Mouse (Mus musculus): ENCODE measurements around the gene Myo16. TPM values are rescaled to one million over a fixed set of nuclear protein-coding genes. Genes with fewer than 3 reads are reported as not detected.

Myo16 gene
- polyA plus RNA-seq, 1 experiment from 2014 or later, result 0.81 TPM

DNA sequence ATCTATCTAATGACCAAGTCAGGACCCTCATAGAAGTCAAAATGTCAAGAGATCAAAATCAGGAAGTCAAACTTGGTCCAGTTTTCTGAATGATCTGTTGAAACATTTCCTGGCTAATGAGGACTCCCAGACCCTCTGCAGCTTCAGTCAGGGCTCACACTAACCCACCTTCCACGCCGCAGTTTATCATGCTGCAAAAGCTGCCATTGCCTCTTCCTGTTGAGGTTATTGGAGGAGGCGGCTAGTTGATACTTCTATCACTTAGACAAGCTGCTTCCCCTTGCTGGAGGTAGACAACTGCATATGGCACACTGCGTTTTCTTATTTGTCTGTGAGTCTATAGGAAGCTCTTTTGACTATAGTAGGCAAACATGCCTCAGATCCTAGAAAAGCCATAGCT, 116.4 kb downstream of the Myo16 start:
- 88% methylated on average over 4 of the region's 4 CpGs for WGBS
- Histone ChIP-seq H3K27me3 (ENCODE audit: control insufficient read depth, insufficient read depth, low read length) (no peaks in the 10 kb centered on the region), H3K4me3 (ENCODE audit: low read depth, low read length) (no peak overlapping the region), H3K27ac (replicated peaks; ENCODE audit: low read depth, low read length) (no peak overlapping the region), H3K9ac (replicated peaks; ENCODE audit: low read length) (no peak overlapping the region), H3K36me3 (replicated peaks; ENCODE audit: control insufficient read depth, insufficient read depth, low read depth, low read length) (no peaks in the 10 kb centered on the region), H3K9me3 (replicated peaks; ENCODE audit: control insufficient read depth, low read length) (no peaks in the 10 kb centered on the region), H3K4me2 (ENCODE audit: low read depth, low read length) (no peak overlapping the region), H3K4me1 (ENCODE audit: control insufficient read depth, insufficient read depth, low read length) (no peaks in the 10 kb centered on the region)
- no peak for ATAC-seq (replicated peaks; ENCODE audit: insufficient number of reproducible peaks, low FRiP score, low TSS enrichment, low read depth)
- DNase-seq (ENCODE audit: low spot score), result no peak

GRCm38 (mm10) chr8:10292600-10292999, 138.9 kb downstream of the Myo16 start:
- no peaks in the 10 kb centered on the region for H3K4me1 ChIP-seq (ENCODE audit: control insufficient read depth, insufficient read depth, low read length)
- DNase-seq (ENCODE audit: low spot score) (no peak), ATAC-seq (replicated peaks; ENCODE audit: insufficient number of reproducible peaks, low FRiP score, low TSS enrichment, low read depth) (no peak)
- 66% methylated on average over 4 of the region's 4 CpGs for WGBS
- no peaks in the 10 kb centered on the region for H3K9me3 ChIP-seq (replicated peaks; ENCODE audit: control insufficient read depth, low read length)
- H3K27ac ChIP-seq (replicated peaks; ENCODE audit: low read depth, low read length), result no peak overlapping the region
- H3K9ac ChIP-seq (replicated peaks; ENCODE audit: low read length), result no peak overlapping the region
- H3K4me3 ChIP-seq (ENCODE audit: low read depth, low read length), result no peak overlapping the region
- H3K36me3 ChIP-seq (replicated peaks; ENCODE audit: control insufficient read depth, insufficient read depth, low read depth, low read length), result no peaks in the 10 kb centered on the region
- H3K4me2 ChIP-seq (ENCODE audit: low read depth, low read length), result no peak overlapping the region
- H3K27me3 ChIP-seq (ENCODE audit: control insufficient read depth, insufficient read depth, low read length), result no peaks in the 10 kb centered on the region

DNA sequence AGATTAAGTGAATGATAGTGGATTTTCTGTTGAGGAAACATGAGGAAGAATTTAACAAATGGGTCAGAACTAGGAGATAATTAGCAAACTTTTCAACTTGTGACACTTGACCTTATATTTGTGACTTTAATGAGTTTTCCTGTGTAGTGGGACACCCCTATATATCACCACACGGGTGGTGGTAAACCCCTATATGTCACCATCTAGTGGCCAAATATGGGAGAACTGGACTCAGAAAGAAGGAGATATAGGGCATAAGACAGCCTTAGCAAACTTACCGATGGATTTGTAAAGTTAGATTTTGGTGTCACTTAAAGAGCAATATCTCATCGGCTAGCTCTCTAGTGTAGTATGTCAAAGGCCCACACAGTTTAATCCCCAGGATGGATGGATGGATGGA, 147.1 kb downstream of the Myo16 start:
- H3K4me1 ChIP-seq (ENCODE audit: control insufficient read depth, insufficient read depth, low read length), result no peaks in the 10 kb centered on the region
- 54% methylated on average over 3 of the region's 3 CpGs for WGBS
- no peaks in the 10 kb centered on the region for H3K27me3 ChIP-seq (ENCODE audit: control insufficient read depth, insufficient read depth, low read length)
- H3K36me3 ChIP-seq (replicated peaks; ENCODE audit: control insufficient read depth, insufficient read depth, low read depth, low read length), result no peaks in the 10 kb centered on the region
- H3K4me3 ChIP-seq (ENCODE audit: low read depth, low read length), result no peak overlapping the region
- no peak overlapping the region for H3K4me2 ChIP-seq (ENCODE audit: low read depth, low read length)
- DNase-seq (ENCODE audit: low spot score) (peak; percentile 27), ATAC-seq (replicated peaks; ENCODE audit: insufficient number of reproducible peaks, low FRiP score, low TSS enrichment, low read depth) (no peak)
- no peak overlapping the region for H3K27ac ChIP-seq (replicated peaks; ENCODE audit: low read depth, low read length)
- no peaks in the 10 kb centered on the region for H3K9me3 ChIP-seq (replicated peaks; ENCODE audit: control insufficient read depth, low read length)
- no peak overlapping the region for H3K9ac ChIP-seq (replicated peaks; ENCODE audit: low read length)

DNA sequence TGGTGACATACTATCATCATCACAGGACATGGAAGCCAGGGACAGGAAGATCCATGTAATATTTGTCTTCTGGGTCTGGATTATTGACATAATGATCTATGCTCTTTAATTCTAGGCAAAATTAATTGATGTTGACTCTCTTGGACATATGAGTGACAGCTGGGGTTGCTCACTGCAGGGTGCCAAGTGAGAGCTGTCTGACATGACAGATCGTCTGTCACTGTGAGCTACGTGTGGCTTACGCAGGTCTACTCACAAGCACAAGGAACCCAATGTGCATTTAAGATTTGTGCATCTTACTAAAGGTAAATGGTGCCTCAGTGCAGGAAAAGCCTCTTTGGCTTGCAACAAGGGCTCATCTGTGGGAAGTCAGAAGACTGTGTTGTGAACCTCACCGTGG, 149.3 kb downstream of the Myo16 start:
- Histone ChIP-seq H3K9me3 (replicated peaks; ENCODE audit: control insufficient read depth, low read length) (no peaks in the 10 kb centered on the region), H3K27me3 (ENCODE audit: control insufficient read depth, insufficient read depth, low read length) (no peaks in the 10 kb centered on the region), H3K4me3 (ENCODE audit: low read depth, low read length) (no peak overlapping the region), H3K9ac (replicated peaks; ENCODE audit: low read length) (no peak overlapping the region), H3K36me3 (replicated peaks; ENCODE audit: control insufficient read depth, insufficient read depth, low read depth, low read length) (no peaks in the 10 kb centered on the region), H3K4me1 (ENCODE audit: control insufficient read depth, insufficient read depth, low read length) (no peaks in the 10 kb centered on the region), H3K4me2 (ENCODE audit: low read depth, low read length) (no peak overlapping the region), H3K27ac (replicated peaks; ENCODE audit: low read depth, low read length) (no peak overlapping the region)
- no peak for ATAC-seq (replicated peaks; ENCODE audit: insufficient number of reproducible peaks, low FRiP score, low TSS enrichment, low read depth)
- WGBS, result 75% methylated on average over 4 of the region's 4 CpGs
- no peak for DNase-seq (ENCODE audit: low spot score)

DNA sequence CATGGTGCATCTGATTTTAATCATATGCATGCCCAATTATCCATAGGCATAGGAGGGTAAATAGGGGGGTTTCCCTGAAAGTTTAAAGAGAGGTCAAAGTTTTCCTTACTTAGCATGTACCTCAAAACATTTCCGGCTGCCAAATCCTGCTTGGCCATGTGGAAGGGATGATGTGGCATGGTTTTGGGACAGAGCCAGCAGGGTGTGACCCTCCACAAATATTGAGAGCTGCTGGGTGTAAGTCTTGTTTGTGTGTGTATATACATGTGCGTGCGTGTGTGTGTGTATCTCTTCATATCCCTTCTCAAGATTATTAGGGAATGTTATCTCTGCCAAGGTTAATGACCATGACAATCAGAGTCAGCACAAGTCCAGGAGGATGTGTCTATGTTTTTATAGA, 150.3 kb downstream of the Myo16 start:
- Histone ChIP-seq H3K36me3 (replicated peaks; ENCODE audit: control insufficient read depth, insufficient read depth, low read depth, low read length) (no peaks in the 10 kb centered on the region), H3K27ac (replicated peaks; ENCODE audit: low read depth, low read length) (no peak overlapping the region), H3K4me2 (ENCODE audit: low read depth, low read length) (no peak overlapping the region), H3K4me3 (ENCODE audit: low read depth, low read length) (no peak overlapping the region), H3K9ac (replicated peaks; ENCODE audit: low read length) (no peak overlapping the region), H3K4me1 (ENCODE audit: control insufficient read depth, insufficient read depth, low read length) (no peaks in the 10 kb centered on the region), H3K9me3 (replicated peaks; ENCODE audit: control insufficient read depth, low read length) (no peaks in the 10 kb centered on the region), H3K27me3 (ENCODE audit: control insufficient read depth, insufficient read depth, low read length) (no peaks in the 10 kb centered on the region)
- ATAC-seq (replicated peaks; ENCODE audit: insufficient number of reproducible peaks, low FRiP score, low TSS enrichment, low read depth) (no peak), DNase-seq (ENCODE audit: low spot score) (no peak)
- 75% methylated on average over 3 of the region's 3 CpGs for WGBS

- H3K27me3 ChIP-seq (ENCODE audit: control insufficient read depth, insufficient read depth, low read length), result no peaks in the 10 kb centered on the region
- no peaks in the 10 kb centered on the region for H3K4me1 ChIP-seq (ENCODE audit: control insufficient read depth, insufficient read depth, low read length)
- no peak for DNase-seq (ENCODE audit: low spot score)
- H3K36me3 ChIP-seq (replicated peaks; ENCODE audit: control insufficient read depth, insufficient read depth, low read depth, low read length), result no peaks in the 10 kb centered on the region
- H3K9me3 ChIP-seq (replicated peaks; ENCODE audit: control insufficient read depth, low read length), result no peaks in the 10 kb centered on the region
- no peak for ATAC-seq (replicated peaks; ENCODE audit: insufficient number of reproducible peaks, low FRiP score, low TSS enrichment, low read depth)
- no peak overlapping the region for H3K27ac ChIP-seq (replicated peaks; ENCODE audit: low read depth, low read length)
- no peak overlapping the region for H3K4me3 ChIP-seq (ENCODE audit: low read depth, low read length)
- H3K9ac ChIP-seq (replicated peaks; ENCODE audit: low read length), result no peak overlapping the region
- WGBS, result 84% methylated on average over 1 of the region's 1 CpGs
- no peak overlapping the region for H3K4me2 ChIP-seq (ENCODE audit: low read depth, low read length)
These were observed 151.0 kb downstream of the Myo16 start for GRCm38 (mm10) chr8:10304721-10305120.

- DNase-seq (ENCODE audit: low spot score) (no peak), ATAC-seq (replicated peaks; ENCODE audit: insufficient number of reproducible peaks, low FRiP score, low TSS enrichment, low read depth) (no peak)
- no peak overlapping the region for H3K4me2 ChIP-seq (ENCODE audit: low read depth, low read length)
- H3K36me3 ChIP-seq (replicated peaks; ENCODE audit: control insufficient read depth, insufficient read depth, low read depth, low read length), result no peaks in the 10 kb centered on the region
- no peak overlapping the region for H3K4me3 ChIP-seq (ENCODE audit: low read depth, low read length)
- H3K9me3 ChIP-seq (replicated peaks; ENCODE audit: control insufficient read depth, low read length), result no peaks in the 10 kb centered on the region
- 86% methylated on average over 6 of the region's 6 CpGs for WGBS
- H3K9ac ChIP-seq (replicated peaks; ENCODE audit: low read length), result no peak overlapping the region
- no peaks in the 10 kb centered on the region for H3K27me3 ChIP-seq (ENCODE audit: control insufficient read depth, insufficient read depth, low read length)
- H3K27ac ChIP-seq (replicated peaks; ENCODE audit: low read depth, low read length), result no peak overlapping the region
- no peaks in the 10 kb centered on the region for H3K4me1 ChIP-seq (ENCODE audit: control insufficient read depth, insufficient read depth, low read length)
These were observed 153.6 kb downstream of the Myo16 start for GRCm38 (mm10) chr8:10307345-10307744.

- no peak overlapping the region for H3K27ac ChIP-seq (replicated peaks; ENCODE audit: low read depth, low read length)
- no peaks in the 10 kb centered on the region for H3K36me3 ChIP-seq (replicated peaks; ENCODE audit: control insufficient read depth, insufficient read depth, low read depth, low read length)
- H3K9me3 ChIP-seq (replicated peaks; ENCODE audit: control insufficient read depth, low read length), result no peaks in the 10 kb centered on the region
- no peaks in the 10 kb centered on the region for H3K27me3 ChIP-seq (ENCODE audit: control insufficient read depth, insufficient read depth, low read length)
- no peaks in the 10 kb centered on the region for H3K4me1 ChIP-seq (ENCODE audit: control insufficient read depth, insufficient read depth, low read length)
- H3K4me2 ChIP-seq (ENCODE audit: low read depth, low read length), result no peak overlapping the region
- no peak overlapping the region for H3K4me3 ChIP-seq (ENCODE audit: low read depth, low read length)
- ATAC-seq (replicated peaks; ENCODE audit: insufficient number of reproducible peaks, low FRiP score, low TSS enrichment, low read depth) (no peak), DNase-seq (ENCODE audit: low spot score) (no peak)
- no peak overlapping the region for H3K9ac ChIP-seq (replicated peaks; ENCODE audit: low read length)
- 61% methylated on average over 12 of the region's 12 CpGs for WGBS
These were observed 154.2 kb downstream of the Myo16 start for GRCm38 (mm10) chr8:10307770-10308476.

All from embryonic facial prominence, embryonic 11.5 days (tissue).